Mouse (Mus musculus): Measurements from ENCODE around the gene Casc1. TPM values are rescaled to one million over a fixed set of nuclear protein-coding genes. Genes with fewer than 3 reads are reported as not detected.
A peak's percentile ranks its signal among the peaks of the same experiment; 100 is the strongest.

Casc1 gene
- total and polyA plus RNA-seq, 2 experiments from 2014 or later, result 0.80 to 1.5 TPM

- H3K36me3 ChIP-seq (ENCODE audit: insufficient read depth, low read length), result no peaks in the 10 kb centered on the region
- no peak overlapping the region for H3K9ac ChIP-seq (replicated peaks; ENCODE audit: low read length)
- WGBS, result 8% methylated on average over 11 of the region's 11 CpGs
- no peaks in the 10 kb centered on the region for H3K9me3 ChIP-seq (ENCODE audit: low read length)
- H3K4me2 ChIP-seq (ENCODE audit: low read depth, low read length), result peak overlapping the region; percentile 28; the same call in 1 of the 2 replicates
- no peak overlapping the region for H3K27ac ChIP-seq
- DNase-seq (ENCODE audit: low spot score) (peak; percentile 61), ATAC-seq (peak; percentile 71)
- H3K27me3 ChIP-seq (ENCODE audit: insufficient read depth, low read length), result no peaks in the 10 kb centered on the region
- no peak for TF ChIP-seq CTCF (IDR thresholded peaks at IDR 0.05; ENCODE audit: low read depth)
- 0 out of 2 replicates have a peak, but pooled peaks cover 10% of the 10 kb centered on the region for H3K4me1 ChIP-seq (ENCODE audit: insufficient read depth, low read length)
- H3K4me3 ChIP-seq (ENCODE audit: low read length), result no peak overlapping the region
These were observed 37.0 kb downstream of the Casc1 start for GRCm38 (mm10) chr6:145173781-145174191.

DNA sequence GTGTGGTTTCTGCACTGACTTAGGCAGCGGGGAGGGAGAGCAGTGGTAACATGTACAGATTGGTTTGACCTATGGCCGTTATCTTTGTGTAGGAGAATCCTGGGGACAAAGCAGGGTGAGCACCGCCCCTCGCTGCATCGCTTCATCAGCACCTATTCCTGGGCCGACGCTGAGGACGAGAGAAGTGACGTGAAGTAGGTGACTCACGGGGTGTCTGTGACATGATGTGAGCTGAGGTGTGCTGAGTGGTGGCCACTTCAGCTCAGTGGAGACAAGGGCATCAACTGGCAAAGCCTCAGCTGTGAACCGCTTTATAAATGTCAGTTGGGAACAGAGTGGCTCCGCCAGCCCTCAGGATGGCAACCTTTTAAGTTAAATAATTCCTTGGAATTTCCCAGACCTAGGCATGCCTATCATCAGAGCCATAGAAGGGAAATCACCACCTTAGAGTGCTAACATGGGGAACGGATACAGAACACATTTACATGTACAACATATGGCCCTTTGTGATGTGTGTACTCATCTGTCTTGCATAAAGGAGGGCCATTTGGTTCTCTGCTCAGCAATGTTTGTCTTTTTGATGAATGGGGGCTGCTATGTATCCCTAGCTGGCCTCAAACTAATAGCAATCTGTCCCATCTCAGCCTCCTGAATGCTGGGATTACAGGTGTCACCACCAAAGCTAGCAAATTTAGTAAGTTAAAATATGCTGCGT lies 38.8 kb downstream of the Casc1 start:
- H3K9ac ChIP-seq (replicated peaks; ENCODE audit: low read length), result no peak overlapping the region
- H3K4me1 ChIP-seq (ENCODE audit: insufficient read depth, low read length), result 0 out of 2 replicates have a peak, but pooled peaks cover 10% of the 10 kb centered on the region
- no peaks in the 10 kb centered on the region for H3K27me3 ChIP-seq (ENCODE audit: insufficient read depth, low read length)
- DNase-seq (ENCODE audit: low spot score) (no peak), ATAC-seq (no peak)
- 78% methylated on average over 14 of the region's 14 CpGs for WGBS
- no peak for TF ChIP-seq CTCF (IDR thresholded peaks at IDR 0.05; ENCODE audit: low read depth)
- H3K4me2 ChIP-seq (ENCODE audit: low read depth, low read length), result no peak overlapping the region
- H3K4me3 ChIP-seq (ENCODE audit: low read length), result no peak overlapping the region
- no peaks in the 10 kb centered on the region for H3K36me3 ChIP-seq (ENCODE audit: insufficient read depth, low read length)
- H3K9me3 ChIP-seq (ENCODE audit: low read length), result no peaks in the 10 kb centered on the region
- H3K27ac ChIP-seq, result no peak overlapping the region

DNA sequence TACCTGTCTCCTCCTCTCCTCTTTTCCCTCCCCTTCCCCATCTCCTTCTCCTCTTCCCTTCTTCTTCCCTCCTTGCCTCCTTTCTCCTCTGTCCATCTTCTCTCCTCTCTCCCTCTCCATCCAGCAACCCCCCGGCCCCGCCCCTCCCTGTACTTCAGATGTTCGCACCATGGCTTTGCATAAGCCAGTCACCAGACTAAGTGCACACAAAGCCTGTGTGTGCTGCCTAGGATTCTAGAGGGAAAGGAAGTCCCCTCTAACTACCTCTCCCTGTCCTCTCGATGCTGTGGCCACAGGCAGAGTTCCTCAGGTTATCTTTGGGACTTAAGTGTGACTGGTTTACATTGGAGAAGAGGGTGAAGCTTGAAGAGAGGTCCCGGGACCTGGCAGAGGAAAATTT lies 50.2 kb downstream of the Casc1 start:
- ATAC-seq (no peak), DNase-seq (ENCODE audit: low spot score) (no peak)
- H3K4me3 ChIP-seq (ENCODE audit: low read length), result no peak overlapping the region
- no peak overlapping the region for H3K4me2 ChIP-seq (ENCODE audit: low read depth, low read length)
- H3K27ac ChIP-seq, result no peak overlapping the region
- no peaks in the 10 kb centered on the region for H3K4me1 ChIP-seq (ENCODE audit: insufficient read depth, low read length)
- H3K9me3 ChIP-seq (ENCODE audit: low read length), result no peaks in the 10 kb centered on the region
- H3K36me3 ChIP-seq (ENCODE audit: insufficient read depth, low read length), result no peaks in the 10 kb centered on the region
- no peak for TF ChIP-seq CTCF (IDR thresholded peaks at IDR 0.05; ENCODE audit: low read depth)
- WGBS, result 76% methylated on average over 5 of the region's 5 CpGs
- H3K27me3 ChIP-seq (ENCODE audit: insufficient read depth, low read length), result no peaks in the 10 kb centered on the region
- H3K9ac ChIP-seq (replicated peaks; ENCODE audit: low read length), result no peak overlapping the region

- H3K27me3 ChIP-seq (ENCODE audit: insufficient read depth, low read length), result no peaks in the 10 kb centered on the region
- no peak overlapping the region for H3K27ac ChIP-seq
- 0 out of 2 replicates have a peak, but pooled peaks have one; percentile 6 for TF ChIP-seq CTCF (IDR thresholded peaks at IDR 0.05; ENCODE audit: low read depth)
- WGBS, result 78% methylated on average over 4 of the region's 4 CpGs
- H3K36me3 ChIP-seq (ENCODE audit: insufficient read depth, low read length), result no peaks in the 10 kb centered on the region
- ATAC-seq (no peak), DNase-seq (ENCODE audit: low spot score) (no peak)
- H3K4me1 ChIP-seq (ENCODE audit: insufficient read depth, low read length), result no peaks in the 10 kb centered on the region
- no peak overlapping the region for H3K9ac ChIP-seq (replicated peaks; ENCODE audit: low read length)
- H3K4me2 ChIP-seq (ENCODE audit: low read depth, low read length), result no peak overlapping the region
- H3K4me3 ChIP-seq (ENCODE audit: low read length), result no peak overlapping the region
- H3K9me3 ChIP-seq (ENCODE audit: low read length), result no peaks in the 10 kb centered on the region
These were observed 52.2 kb downstream of the Casc1 start for GRCm38 (mm10) chr6:145158619-145159018.

DNA sequence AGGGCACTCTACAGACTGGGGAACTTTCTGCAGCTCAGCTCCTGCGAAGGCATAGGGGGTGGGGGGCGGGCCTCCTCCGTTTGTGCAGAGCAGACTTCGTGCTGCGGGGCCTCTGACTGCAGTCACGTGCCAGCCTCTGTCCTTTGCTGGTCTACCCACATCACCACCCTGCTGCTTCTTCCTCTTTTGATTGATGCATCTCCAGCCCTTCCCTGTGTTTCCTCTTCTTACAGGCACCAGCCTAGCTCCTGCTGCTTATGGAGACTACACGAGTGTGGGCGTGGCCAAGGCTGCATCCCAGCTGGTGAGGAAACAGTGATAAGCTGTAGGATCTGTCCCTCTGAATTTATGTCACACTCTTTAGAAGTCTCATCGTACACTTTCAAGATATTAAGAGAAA lies 61.8 kb downstream of the Casc1 start:
- H3K4me3 ChIP-seq (ENCODE audit: low read length), result no peak overlapping the region
- DNase-seq (ENCODE audit: low spot score), result no peak
- H3K9ac ChIP-seq (replicated peaks; ENCODE audit: low read length), result no peak overlapping the region
- no peak overlapping the region for H3K27ac ChIP-seq
- no peaks in the 10 kb centered on the region for H3K4me1 ChIP-seq (ENCODE audit: insufficient read depth, low read length)
- no peaks in the 10 kb centered on the region for H3K36me3 ChIP-seq (ENCODE audit: insufficient read depth, low read length)
- H3K27me3 ChIP-seq (ENCODE audit: insufficient read depth, low read length), result no peaks in the 10 kb centered on the region
- ATAC-seq, result 0 out of 2 replicates have a peak, but pooled peaks have one; percentile 38
- no peak overlapping the region for H3K4me2 ChIP-seq (ENCODE audit: low read depth, low read length)
- 27% methylated on average over 9 of the region's 9 CpGs for WGBS
- no peak for TF ChIP-seq CTCF (IDR thresholded peaks at IDR 0.05; ENCODE audit: low read depth)
- H3K9me3 ChIP-seq (ENCODE audit: low read length), result no peaks in the 10 kb centered on the region

DNA sequence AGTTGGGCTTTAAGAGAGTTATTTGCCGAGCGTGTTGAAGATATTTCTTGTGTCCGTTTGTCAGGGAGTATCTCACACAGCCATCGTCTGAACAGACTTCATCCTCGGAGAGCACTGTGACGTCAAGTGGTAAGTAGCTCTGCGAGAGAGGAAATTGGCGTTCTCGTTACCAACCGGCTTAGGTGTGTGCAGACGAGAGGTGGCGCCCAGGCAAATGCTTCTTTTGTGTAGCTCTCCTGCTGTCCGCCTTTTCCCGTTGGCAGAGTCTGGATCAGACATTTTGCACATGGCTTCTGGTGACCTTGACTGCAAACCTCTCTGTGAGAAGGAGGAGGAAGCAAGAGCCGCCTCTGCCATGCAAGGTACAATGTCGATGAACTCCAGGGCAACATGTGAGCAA lies 63.1 kb downstream of the Casc1 start:
- H3K4me1 ChIP-seq (ENCODE audit: insufficient read depth, low read length), result no peaks in the 10 kb centered on the region
- no peak overlapping the region for H3K4me2 ChIP-seq (ENCODE audit: low read depth, low read length)
- no peaks in the 10 kb centered on the region for H3K36me3 ChIP-seq (ENCODE audit: insufficient read depth, low read length)
- H3K9ac ChIP-seq (replicated peaks; ENCODE audit: low read length), result no peak overlapping the region
- 83% methylated on average over 16 of the region's 16 CpGs for WGBS
- no peak overlapping the region for H3K4me3 ChIP-seq (ENCODE audit: low read length)
- no peak for ATAC-seq
- DNase-seq (ENCODE audit: low spot score), result no peak
- H3K9me3 ChIP-seq (ENCODE audit: low read length), result no peaks in the 10 kb centered on the region
- no peak for TF ChIP-seq CTCF (IDR thresholded peaks at IDR 0.05; ENCODE audit: low read depth)
- H3K27ac ChIP-seq, result no peak overlapping the region
- H3K27me3 ChIP-seq (ENCODE audit: insufficient read depth, low read length), result no peaks in the 10 kb centered on the region

GRCm38 (mm10) chr6:145145173-145145572 lies 65.6 kb downstream of the Casc1 start:
- Histone ChIP-seq H3K4me1 (ENCODE audit: insufficient read depth, low read length) (no peaks in the 10 kb centered on the region), H3K36me3 (ENCODE audit: insufficient read depth, low read length) (no peaks in the 10 kb centered on the region), H3K9ac (replicated peaks; ENCODE audit: low read length) (no peak overlapping the region), H3K4me2 (ENCODE audit: low read depth, low read length) (no peak overlapping the region), H3K27ac (no peak overlapping the region), H3K9me3 (ENCODE audit: low read length) (no peaks in the 10 kb centered on the region), H3K27me3 (ENCODE audit: insufficient read depth, low read length) (no peaks in the 10 kb centered on the region), H3K4me3 (ENCODE audit: low read length) (no peak overlapping the region)
- ATAC-seq (no peak), DNase-seq (ENCODE audit: low spot score) (no peak)
- 70% methylated on average over 7 of the region's 7 CpGs for WGBS
- TF ChIP-seq CTCF (IDR thresholded peaks at IDR 0.05; ENCODE audit: low read depth), result no peak

Measured in hindbrain, postnatal 0 days (tissue).